Mouse (Mus musculus) spleen, adult 2 months (tissue): ENCODE results near the gene Shb.

Source experiments
- CTCF ChIP-seq: fragments of 200-500 bp; IDR thresholded peaks from 2 replicates; pipeline ENCODE4 v1.5.1; 2011; ENCODE audit warnings: mild to moderate bottlenecking, inconsistent platforms; ENCODE audit not compliant: insufficient read depth, insufficient read length, insufficient replicate concordance; ENCODE audit errors: extremely low read depth
- POLR2A ChIP-seq: fragments of 200-500 bp; IDR thresholded peaks from 2 replicates; pipeline ENCODE4 v1.6.1; 2011; ENCODE audit warnings: low read depth, low read length, inconsistent platforms

DNA sequence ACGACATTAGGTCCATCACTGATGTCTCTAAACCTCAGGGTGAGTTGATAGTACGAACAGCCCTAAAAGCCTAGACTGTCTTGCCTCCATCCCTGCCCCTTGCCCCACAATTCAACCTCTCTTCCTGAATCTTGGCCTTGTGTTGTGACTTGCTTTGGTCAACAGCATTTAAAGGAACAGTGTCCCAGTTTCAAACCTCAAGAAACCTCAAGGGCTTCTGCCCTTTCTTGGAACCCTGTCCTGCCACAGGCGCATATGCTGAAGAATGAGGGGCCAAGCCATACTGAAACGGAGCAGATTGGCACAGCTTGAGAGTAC lies 9.7 kb downstream of the Shb start:
- TF ChIP-seq CTCF (no peak), POLR2A (no peak)
